Mouse (Mus musculus): Measurements from ENCODE around the gene 1700020L24Rik.

1700020L24Rik gene

DNA sequence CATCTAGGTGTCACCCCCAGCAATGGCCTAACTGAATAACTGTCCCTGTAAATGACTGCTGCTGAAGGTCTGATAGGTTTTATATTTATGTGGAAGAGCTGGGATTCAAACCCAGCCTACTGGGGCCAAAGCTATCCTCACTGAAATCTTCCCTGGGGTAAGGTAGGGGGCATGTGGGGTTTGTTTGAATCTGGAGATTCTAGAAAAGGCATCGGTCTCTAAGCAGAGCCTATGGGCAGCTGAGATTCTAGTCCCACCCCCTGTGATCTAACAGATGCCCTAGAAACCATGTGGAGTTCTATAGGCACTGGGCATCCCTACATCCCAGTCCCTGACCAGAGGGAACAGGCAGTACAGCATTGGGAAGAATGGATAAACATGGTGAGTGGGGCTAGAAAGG is at the start of gene 1700020L24Rik:
Gene 1700020L24Rik (plus strand): TSS at position 301 of the 400 bp plus-strand sequence.
- DNase-seq, result no peak

DNA sequence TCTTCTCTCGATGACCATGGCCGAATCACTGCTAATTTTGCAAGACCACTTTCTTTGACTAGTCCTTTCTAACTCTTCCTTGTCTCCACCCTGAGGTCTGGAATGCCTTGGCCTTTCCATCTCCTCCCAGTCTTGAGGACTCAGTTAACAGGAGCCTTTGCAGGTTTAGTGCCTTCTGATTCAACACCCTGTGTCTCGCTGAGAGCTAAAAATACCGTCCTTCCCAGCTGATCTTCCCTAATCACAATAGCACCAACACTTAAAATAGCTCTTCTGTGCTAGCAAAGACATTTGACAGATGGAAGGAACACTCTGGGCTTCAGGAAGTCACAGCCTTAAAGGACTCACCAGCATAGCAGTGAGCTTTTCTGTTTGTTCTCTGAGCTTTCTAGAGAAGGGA is 44.4 kb upstream of the 1700020L24Rik start:
- DNase-seq, result no peak

DNA sequence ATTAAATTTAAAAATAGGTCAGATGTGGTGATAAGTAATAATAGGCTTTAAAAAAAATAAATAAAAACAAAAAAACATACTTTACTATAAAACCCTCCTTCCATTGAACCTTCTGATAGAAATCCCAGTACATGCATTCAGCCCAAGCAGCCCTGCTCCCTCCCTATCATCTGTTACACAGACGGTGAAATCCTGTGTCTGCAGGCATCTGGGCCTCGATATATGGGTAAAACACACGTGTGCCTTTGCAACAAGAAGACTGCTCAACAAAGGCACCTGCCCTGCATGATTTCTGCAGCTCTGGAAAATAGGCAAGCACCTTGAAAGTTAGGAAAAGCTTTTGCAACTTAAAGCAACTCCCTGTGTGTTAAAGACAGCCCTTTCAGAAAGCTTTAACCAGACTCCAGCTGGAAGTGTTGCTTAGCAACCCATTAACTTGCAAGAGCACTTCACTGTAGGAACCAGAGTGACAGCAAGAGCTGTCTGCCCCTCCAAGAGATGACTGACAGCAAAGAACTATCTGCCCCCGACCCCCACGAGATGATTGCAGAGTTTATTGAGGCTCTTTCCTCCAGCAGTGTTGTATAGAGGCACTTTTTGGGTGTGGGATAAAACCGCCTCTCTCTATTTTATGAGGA is 42.6 kb upstream of the 1700020L24Rik start:
- no peak for DNase-seq

DNA sequence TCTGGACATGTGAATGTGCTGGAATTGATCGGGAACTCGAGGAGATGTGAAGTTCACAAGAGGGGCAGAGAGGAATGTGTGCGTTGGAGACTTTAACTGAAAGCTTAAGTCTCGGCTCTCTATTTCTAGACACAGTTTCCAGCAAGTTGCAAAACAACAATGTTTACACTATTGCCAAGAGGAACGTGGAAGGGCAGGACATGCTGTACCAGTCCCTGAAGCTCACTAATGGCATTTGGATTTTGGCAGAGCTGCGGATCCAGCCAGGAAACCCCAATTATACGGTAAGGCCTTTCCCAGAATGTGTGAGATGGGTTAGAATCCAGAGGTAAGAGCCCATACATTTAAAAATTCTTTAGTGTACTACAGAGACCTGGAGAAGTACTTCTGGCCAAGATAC is 39.9 kb upstream of the 1700020L24Rik start:
- DNase-seq, result no peak

DNA sequence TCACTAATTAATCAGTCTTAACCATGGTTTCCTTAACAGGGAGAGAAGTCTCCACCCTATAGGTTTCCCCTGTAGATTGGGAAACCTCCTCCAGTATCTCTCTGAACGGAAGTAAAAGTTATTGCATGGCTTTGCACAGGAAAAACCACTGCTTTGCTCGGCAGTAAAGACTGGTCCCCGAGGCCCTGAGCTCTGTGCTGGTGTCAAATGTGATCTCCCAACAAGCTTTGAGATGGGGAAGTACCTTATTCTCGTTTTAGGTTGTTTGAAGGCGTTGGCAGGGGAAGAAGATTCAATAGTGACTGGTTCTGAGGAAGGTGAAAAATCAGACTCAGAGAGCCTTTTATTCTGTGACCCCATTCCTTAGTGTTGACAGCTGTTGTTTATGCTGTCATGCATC is 38.8 kb upstream of the 1700020L24Rik start:
- DNase-seq, result no peak

DNA sequence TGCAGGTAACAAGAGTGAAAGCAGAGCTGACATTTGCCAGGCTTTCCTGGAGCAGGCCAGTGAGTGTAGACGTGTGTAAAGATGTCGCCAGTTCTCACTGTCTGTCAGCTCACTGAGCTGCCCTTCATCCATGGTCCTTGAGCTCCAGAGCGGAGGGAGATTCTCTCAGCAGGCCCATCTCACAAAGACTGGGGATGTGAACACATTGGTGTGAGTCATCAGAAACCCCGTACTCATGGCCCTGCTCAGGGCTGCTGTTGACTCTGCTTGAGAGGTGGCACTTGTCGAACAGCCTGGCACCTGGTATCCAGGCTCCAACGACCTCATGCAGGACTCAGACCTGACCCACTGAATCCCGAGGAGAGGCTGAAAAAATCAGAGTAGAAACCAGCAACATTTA is 33.7 kb upstream of the 1700020L24Rik start:
- no peak for DNase-seq

DNA sequence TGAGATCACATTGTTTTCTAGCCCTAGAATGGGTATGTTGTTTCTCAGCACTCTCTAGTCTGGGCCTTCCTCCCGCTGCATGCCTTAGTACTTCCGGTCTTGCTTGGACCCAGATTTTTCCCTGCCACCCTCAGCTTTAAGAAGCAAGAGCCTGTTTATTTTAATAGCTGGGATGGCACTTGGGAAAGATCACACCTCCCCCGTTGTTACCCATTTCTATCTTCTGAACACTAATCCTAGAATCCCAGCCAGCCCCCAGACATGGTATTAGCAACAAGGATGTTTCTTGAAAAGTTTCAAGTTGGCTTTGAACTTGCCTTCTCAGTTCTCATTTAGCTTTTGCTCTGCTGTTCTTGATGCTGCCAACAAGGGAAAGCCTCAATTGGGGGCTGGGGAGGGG is 31.1 kb upstream of the 1700020L24Rik start:
- no peak for DNase-seq

DNA sequence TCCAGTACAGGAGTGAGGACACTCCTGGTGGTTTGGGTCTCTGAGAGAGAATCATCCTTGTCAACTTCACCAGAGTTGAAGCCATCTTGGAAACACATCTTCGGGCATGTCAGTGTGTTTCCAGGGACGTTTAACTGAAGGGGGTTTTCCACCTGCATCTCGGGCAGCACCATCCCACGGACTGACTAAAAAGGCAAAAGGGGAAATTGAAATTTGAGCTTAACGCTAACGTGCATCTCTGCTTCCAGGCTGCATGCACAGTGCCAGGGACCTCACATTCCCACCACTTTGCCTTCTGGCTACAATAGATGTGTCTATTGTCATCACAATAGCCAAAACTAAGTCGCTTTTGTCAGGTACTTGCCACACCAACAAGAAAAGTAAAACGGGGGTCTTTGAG is 29.2 kb upstream of the 1700020L24Rik start:
- no peak for DNase-seq

DNA sequence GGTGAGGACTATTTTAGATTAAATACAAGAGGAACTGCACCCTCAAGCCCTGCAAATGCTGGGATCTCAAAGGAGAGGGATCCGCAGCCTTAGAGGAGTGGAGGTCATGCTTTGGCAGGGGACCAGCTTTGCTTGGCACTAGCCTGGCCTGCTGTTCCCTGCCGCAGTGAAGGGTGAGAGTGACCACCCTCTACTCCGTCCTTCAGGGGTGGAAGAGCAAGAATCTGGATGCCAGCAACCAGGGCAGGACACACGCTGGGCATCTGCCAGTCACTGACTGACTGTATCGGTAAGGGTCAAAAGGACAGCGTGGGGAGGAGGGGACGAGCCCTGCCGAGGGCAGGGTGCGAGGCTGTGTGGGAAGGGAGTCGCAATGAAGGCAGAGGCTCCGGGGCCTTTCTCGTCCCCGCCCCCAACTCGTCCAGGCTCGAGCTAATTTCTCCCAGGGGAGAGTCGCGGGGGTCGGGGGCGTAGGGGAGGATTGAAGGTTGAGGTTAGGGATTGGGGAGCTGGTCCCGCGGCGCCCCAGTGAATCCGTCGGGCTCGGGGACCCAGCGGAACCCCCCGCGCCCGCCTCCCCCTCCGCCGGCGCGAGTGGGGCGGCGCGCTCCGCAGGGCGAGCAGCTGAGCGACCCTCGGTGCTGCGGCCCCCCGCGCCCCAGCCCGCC is 28.3 kb upstream of the 1700020L24Rik start, which contains the start of gene Rasl10b:
Gene Rasl10b (plus strand): TSS at position 51 of the 668 bp plus-strand sequence.
- no peak for DNase-seq

DNA sequence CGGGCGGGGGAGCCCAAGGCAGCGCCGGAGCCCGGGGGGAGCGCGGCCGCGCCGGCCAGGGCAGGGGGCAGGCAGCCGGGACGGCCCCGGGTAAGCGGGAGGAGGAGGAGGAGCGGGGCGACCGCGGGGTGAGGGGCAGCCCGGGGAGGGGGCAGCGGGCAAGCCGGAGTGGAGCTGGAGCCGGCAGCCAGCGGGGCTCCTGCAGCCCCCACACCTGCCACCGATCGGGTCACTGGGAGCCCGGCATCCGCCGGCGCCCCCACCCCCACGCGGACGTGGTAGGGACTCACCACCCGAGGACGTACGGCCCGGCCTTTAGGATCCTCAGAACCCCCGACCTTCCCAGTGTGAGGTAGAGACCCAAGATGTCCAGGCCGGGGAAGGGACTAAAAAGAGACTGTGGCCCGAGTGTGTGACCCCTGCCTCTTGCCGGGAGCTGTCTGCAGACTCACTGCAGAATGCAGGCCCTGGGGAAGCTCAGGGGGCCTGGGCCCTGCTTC is 27.6 kb upstream of the 1700020L24Rik start:
- DNase-seq, result no peak

DNA sequence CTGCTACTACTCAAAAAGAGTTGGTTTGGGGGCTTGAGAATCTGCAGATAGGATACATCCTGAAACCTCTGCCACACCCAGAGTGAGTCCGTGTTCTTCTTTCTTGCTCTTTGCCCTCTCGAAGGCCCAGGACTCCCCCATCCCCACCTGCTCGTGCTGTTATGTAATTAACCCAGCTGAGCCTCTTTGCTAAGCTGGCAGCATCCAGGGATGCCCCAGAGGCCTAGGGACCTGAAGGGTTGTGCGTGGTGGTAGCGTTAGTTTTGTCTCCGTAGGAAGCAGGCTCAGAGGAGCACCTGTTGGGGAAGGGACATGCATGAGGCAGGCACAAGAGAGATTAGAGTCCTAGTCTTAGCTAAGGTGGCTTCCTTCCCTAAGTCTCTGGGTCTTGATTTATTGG is 27.0 kb upstream of the 1700020L24Rik start:
- DNase-seq, result no peak

DNA sequence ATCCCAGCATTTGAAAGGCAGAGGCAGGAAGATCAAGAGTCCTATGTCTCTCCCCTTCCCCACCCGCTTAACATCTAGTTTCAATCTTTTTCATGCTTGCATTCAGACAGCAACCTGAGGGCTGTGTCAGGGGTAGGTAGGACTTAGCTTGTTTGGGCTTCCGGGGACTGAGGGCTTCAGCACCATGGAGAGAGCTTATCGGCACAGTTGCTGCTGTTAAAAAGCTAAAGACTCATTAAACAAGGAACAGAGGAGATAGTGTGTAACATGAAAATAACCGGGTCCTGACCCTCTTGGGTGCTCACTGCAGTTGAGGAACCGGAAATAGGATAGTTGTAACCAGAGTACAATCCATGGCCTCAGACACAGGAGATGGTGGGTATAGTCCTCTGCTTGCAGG is 20.4 kb upstream of the 1700020L24Rik start:
- DNase-seq, result peak; percentile 51 to 54

DNA sequence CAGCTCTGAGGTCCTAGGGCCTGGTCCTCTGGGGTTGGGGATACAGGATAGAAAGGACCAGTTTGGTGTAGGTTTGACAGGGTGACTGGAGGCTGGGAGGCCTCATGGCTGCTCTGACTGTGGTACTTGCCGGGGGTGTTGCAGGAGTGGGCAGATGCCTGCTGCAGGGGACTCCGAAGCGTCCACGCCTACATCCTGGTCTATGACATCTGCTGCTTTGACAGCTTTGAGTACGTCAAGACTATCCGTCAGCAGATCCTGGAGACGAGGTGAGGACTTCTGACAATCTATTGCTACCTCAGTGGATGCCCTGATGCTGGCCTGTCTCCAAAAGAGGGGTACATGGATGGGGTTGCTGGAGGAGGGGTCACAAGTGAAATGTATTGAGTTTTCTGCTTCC is 19.8 kb upstream of the 1700020L24Rik start:
- no peak for DNase-seq

DNA sequence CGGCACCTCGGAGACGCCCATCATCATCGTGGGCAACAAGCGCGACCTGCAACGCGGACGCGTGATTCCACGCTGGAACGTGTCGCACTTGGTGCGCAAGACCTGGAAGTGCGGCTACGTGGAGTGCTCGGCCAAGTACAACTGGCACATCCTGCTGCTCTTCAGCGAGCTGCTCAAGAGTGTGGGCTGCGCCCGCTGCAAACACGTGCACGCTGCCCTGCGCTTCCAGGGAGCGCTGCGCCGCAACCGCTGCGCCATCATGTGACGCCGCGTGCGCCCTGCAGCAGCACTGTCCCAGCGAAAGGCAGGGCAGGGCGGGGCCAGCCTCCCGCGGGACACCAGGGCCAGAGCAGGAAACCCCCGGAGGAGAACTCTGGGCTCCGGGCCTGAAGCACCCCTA is 18.9 kb upstream of the 1700020L24Rik start:
- no peak for DNase-seq

DNA sequence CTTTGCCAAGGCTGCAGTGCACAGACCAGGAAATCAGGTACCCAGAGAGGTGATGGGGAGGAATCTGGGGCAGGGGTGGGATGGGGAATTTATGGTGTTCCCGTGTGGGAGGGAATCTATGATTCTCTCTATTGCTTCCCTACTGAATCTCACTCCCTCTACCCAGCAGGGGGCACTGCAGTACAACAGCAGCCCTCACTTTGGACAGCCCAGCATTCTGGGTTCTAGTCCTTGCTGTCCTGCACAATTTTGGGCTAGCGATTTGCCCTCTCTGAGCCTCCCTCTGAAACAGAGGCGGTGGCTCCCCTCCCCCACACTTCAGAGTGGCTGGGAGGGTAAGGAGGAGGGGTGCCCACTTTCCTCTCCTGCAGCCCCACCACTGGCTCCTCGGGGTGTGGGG is 17.1 kb upstream of the 1700020L24Rik start:
- no peak for DNase-seq

DNA sequence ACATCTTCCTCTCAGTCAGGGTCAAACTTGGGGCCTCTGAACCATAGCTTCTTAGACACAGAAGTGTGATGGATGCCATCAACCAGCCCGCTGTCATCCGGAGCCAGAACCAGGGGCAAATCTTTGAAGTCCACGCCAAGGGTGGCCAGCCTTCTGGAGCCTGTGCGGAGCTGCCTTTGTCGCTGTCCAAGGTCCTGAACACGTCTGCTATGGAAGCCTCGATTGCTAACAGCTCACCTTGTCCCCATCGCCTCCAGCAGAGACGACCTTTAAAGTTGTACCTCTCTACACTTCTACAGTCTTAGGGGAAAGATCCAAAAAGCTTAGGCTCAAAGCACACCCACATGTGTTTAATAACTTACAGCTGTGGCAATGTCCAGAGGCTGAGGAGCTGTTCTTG is 16.2 kb upstream of the 1700020L24Rik start:
- peak; percentile 70 to 75 for DNase-seq

DNA sequence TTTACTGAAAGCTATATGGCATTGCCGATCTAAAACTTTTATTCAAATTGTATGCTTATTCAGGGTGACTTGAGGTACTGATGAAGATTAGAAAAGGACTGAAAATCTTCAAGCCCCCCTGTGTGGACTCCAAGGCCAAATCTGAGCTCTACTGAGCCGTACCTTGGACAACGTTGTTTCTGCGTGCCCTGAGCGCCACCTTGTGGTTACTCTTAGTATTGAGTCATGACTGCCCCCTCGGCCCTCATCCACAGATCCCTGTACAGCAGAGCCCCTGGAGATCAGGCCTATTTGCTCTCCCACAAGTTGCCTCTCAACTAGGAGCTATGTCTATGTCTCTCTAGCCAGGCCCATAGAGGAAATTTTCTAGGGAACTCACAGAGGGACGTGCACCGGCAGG is 12.8 kb upstream of the 1700020L24Rik start:
- peak; percentile 81 for DNase-seq

DNA sequence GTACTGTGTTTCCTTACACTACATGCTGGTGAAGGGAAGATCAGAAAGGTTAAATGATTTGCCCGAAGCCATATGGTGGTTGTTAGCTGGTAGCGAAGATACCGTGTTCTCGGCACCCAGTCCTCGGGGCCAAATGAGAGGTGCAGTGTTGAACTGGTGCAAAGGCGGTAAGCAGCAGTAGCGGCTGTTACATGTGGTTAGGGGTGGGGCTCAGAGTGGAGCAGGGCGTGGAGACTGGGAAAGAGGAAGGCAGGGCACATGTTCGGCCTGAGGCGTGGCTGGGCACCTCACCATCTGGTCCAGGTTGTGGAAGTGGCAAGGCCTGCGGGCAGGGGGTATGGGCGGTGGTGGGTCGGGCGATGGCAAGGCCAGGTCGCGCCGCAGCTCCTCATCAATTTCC is 10.5 kb upstream of the 1700020L24Rik start:
- peak in 1 of 2 experiments; percentile 45 for DNase-seq

DNA sequence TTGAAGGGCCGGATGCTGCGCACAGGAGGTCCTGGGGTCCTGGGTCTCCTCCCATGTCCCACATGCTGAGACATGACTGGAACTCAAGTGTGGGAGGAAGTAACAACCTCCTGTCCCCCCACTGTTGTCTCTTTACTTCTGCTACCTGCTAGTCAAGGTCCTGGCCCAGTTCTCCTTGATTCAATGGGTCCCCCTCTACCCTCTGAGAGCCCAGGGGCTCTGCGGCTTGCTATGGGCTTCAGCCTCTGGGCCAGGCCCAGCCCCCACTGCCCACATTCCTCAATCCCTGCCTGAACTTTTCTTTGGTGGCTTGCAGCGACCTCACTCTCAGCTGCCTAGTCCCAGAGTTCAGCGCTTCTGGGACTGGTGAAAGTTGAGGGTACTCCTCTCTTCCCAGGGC is 8.1 kb upstream of the 1700020L24Rik start, which contains the start of gene Gas2l2:
Gene Gas2l2 (minus strand): TSS at position 101 of the 400 bp plus-strand sequence.
- no peak for DNase-seq

DNA sequence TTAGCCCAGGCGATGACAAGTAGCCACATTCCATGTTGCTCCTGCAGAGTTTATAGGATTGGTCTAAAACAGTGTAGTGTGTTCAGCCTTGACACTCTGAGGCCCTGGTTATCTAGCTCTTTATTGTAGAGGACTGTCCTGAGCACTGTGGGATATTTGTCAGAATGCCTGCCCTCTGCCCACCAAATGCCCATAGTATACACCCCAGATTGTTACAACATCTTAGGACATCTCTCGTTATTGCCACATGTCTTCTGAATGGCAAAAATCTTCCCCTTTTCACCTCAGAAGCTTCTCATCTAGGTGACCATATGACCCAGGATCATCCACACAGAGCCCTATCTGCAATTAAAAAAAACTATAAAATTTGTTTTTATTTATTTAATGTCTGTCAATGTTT is 4.9 kb upstream of the 1700020L24Rik start:
- no peak for DNase-seq

DNA sequence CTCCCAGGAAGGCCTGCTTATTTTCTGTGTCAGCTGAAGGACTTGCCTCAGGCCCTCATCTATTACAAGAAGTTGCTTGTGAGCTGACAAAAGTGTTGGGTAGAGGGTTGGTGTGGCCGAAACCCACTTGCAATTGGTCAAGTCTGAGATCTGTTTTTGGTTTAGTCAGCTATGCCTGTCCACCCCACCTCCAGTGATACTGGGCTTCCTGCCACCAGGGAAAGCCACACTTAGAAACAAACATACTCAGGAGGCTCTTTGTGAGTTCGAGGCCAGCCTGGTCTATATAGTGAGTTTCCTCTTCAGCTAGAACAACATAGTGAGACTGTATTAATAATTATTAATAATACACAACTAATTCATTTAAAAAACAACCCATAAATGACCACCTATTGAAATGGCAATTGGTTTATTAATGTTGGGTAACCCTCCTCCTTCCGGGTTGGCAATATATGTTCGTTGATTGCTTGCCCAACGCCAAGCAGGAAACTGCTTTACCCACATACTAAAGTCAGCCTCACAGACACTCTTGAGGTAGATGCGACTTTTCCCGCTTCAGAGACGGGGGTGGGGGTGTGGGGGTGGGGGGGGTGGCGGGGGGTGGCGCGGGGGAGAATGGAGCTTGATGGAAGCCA is 2.1 kb downstream of the 1700020L24Rik start:
- DNase-seq, result no peak

DNA sequence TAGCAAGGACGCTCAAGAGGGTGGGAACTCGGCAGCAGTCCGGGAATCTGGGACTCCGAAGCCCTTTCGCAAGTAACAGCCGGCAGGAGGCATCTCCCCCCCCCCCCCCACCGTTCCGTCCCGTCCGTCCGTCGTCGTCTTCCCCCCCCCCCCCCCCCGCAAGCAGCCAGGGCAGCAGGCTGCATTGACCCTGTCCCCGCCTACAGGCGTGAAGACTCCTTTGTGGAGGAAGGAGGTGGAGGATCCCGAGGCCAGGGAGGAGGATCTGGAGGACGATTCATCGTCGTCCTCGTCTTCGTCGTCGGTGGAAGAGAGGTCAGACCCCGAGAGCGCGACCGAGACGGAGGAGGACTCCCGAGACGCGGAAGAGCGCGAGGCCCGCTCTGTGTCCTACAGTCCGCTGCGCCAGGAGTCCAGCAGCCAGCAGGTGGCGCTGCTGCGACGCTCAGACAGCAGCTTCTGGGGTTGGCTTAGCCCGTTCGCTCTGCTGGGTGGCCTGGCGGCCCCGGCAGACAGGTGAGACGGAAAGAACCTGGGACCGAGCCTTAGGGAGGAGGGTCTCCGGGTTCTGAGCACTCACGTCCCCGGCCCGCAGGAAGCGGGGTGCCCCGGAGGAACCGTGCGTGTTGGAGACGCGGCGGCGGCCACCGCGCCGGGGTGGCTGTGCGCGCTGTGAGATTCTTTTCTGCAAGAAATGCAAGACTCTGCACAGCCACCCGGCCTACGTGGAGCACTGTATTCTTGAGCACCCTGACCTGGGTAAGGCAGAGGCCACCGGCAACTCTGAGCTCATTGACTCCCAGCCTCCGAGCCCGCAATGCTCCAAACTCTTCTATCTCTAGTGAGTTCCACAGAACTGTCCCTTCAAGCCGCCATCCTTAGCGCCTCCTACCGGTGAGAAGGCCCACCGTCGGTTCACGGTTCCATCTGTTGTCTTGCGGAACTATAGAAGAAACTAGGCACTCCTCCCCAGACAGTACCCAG is 2.9 kb downstream of the 1700020L24Rik start:
- peak; percentile 91 to 93 for DNase-seq

DNA sequence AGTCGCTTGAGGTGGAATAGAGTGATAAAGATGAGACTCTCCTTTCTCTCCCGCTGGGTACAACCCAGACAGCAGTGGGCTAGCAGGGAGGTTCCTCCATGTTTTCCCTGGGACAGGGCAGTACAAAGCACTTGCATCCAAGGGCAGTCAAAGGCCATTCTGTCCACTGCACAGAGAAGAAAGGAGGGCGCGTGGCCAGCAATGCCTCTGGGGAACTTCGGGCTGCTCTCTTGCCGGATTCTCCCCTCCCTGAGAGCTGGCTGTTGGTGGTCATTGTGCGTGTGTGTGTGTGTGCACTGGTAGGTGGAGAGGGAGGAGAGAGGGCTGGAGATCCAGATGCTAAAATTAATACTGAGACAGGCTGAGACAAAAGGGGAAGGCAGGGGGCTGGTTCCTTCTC is 3.8 kb downstream of the 1700020L24Rik start:
- no peak for DNase-seq
